Mouse (Mus musculus) liver, adult (tissue): ENCODE measurements around the gene Gtf3c5.

Experiments used
- GATA4 ChIP-seq: IDR thresholded peaks from 2 replicates; pipeline ENCODE4 v1.6.1; 2014; ENCODE audit warnings: mild to moderate bottlenecking, low read length; ENCODE audit not compliant: insufficient replicate concordance

The Gtf3c5 gene

DNA sequence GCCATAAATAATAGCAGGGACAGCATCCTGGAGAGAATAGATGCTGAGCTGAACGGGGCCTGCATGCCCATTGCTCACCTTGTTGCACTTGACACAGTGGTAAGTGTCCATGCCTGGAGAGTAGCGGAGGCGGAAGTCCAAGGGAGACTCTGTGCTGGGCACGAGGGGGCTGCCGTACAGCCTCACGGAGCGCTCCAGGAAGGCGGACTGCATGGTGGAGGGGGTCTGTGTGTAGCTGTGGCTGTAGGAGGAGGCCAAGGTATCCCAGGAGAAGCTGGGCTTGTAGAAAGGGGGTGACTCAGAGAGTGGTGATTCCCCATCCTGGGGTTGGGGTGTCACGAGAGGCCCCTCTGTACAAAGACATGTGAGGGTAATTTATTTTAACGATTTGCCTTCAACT is 30.0 kb upstream of the Gtf3c5 start:
- TF ChIP-seq GATA4, result no peak

DNA sequence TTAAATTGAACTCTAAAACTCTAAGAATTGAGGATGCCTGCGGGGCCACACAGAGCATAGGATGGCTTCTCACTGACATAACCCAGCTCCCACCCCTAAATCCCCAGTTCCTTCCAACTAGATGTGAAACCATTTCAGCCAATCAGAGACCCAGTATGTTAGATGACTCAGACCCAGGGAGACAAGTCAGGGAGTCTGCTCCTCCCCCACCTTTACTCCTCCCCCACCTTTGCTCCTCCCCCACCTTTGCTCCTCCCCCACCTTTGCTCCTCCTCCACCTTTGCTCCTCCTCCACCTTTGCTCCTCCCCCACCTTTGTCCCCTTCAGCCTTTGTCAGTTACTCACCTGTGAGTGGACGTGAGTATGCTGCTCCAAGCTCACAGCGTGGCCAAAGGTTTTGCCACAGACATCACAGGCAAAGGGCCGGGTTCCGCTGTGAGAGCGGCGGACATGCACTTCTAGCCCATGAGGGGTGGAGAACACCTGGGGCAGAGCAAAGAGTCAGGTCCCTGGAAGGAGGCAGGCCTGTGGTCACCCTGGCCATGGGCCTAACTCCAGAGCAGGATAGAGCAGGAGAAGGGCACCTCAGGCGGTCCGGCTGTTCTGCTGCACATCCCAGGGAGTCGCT is 29.0 kb upstream of the Gtf3c5 start:
- TF ChIP-seq GATA4, result no peak

- TF ChIP-seq GATA4, result no peak
These were observed 27.8 kb upstream of the Gtf3c5 start for GRCm38 (mm10) chr2:28611407-28611787.

- TF ChIP-seq GATA4, result no peak
These were observed 27.3 kb upstream of the Gtf3c5 start for GRCm38 (mm10) chr2:28610716-28611406.

DNA sequence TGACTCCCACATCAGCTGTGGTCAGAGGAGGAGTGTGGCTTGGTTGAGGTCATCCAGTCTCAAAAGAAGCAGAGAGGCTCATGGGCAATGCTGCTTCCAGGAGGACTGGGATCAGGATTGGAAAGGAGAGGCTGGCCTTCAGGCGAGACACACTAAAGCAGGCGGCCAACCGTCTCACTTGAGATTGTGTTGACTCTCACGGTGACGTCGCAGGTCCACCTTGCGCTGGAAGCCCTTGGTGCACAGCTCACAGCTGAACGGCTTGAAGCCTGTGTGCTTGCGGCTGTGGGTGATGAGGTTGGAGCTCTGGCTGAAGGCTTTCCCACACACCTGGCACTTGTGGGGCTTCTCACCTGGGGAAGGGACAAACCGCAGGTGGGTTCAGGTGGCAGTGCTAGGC is 26.3 kb upstream of the Gtf3c5 start:
- TF ChIP-seq GATA4, result no peak

GRCm38 (mm10) chr2:28607341-28608165 is 24.0 kb upstream of the Gtf3c5 start:
- TF ChIP-seq GATA4, result no peak

DNA sequence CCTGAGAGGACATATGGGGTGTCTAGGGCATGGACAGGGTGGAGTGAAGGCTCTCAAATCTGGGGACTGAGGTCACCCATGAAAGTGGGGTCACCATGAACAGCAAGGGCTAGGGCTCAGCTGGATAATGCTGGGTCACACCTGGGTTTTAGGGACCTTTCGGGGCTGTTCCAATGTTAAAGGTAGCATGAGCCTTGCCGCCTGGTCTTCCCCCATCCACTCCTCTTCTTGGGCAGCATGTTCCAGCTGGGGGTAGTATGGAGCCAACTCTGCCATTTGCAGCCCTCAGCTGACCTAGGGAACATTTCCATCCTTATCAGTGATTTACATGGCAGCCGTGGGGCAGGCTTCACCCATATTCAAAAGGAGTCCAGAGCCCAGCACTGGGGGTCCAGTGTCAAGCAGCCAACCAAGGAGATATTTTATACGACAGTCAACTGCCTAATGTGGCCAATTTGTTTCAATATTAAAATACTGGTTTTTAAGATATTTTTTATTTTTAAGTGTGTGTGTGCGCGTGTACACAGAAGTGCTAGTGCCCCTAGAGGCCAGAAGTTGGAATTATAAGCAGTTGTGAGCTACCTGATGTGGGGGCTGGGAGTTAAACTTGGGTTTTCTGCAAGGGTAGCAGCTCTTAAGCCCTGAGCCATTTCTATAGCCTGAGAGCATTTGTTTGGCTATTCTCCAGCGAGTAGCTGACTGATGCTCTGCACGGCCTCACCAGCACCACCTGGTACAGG is 23.2 kb upstream of the Gtf3c5 start:
- no peak for TF ChIP-seq GATA4

- no peak for TF ChIP-seq GATA4
These were observed 22.4 kb upstream of the Gtf3c5 start for GRCm38 (mm10) chr2:28605789-28606541.

- no peak for TF ChIP-seq GATA4
These were observed 20.0 kb upstream of the Gtf3c5 start for GRCm38 (mm10) chr2:28603542-28603941.

GRCm38 (mm10) chr2:28601720-28602590 is 18.4 kb upstream of the Gtf3c5 start:
- TF ChIP-seq GATA4, result no peak

DNA sequence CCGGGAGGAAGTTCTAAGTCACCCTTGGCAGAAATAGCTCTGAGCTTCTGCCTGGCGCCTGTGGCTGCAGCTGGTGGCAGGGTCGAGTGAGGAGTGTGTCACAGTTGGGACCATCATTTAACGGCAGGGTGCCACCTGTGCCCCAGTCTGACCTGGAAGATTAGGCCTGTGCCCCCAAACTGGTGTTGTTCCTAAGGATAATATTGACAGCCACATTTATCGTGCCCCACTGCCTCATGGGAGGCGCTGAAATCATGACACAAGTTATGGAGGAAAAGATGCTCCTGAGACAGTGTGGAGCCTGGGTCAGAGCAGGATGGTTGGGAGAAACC is 16.0 kb upstream of the Gtf3c5 start:
- TF ChIP-seq GATA4, result no peak

GRCm38 (mm10) chr2:28598692-28599568 is 15.4 kb upstream of the Gtf3c5 start:
- no peak for TF ChIP-seq GATA4
